Mouse (Mus musculus) MEL (cell line): ENCODE results near the gene Onecut3. TPM values are rescaled to one million over a fixed set of nuclear protein-coding genes. Genes with fewer than 3 reads are reported as not detected.

ENCODE experiments used
- DNase-seq: peaks from one replicate; pipeline ENCODE4 v3.0.0; 2011; ENCODE audit warnings: low read depth, low spot score
- H3K27ac ChIP-seq: 2 replicates; pipeline ENCODE4 v1.5.1; 2012; ENCODE audit warnings: low read depth, mild to moderate bottlenecking, control low read depth, low read length, moderate library complexity; ENCODE audit not compliant: control insufficient read depth
- H3K27me3 ChIP-seq, 2 experiments: fragments of 150-350 bp in 1 of 2; sonication (generic) in 1 of 2; 2 replicates each; pipeline ENCODE4 v1.6.1; 2012; ENCODE audit warnings: low read length in 2 of 2, mild to moderate bottlenecking in 2 of 2, improper control_type of control experiment in 1 of 2, moderate library complexity in 1 of 2; ENCODE audit not compliant: insufficient read depth in 2 of 2, control insufficient read depth in 1 of 2
- H3K36me3 ChIP-seq, 2 experiments: 2 replicates each; pipeline ENCODE4 v1.6.1; 2012 to 2014; ENCODE audit warnings: low read length in 2 of 2, improper control_type of control experiment in 1 of 2, inconsistent platforms in 1 of 2, mild to moderate bottlenecking in 1 of 2; ENCODE audit not compliant: insufficient read depth in 2 of 2, control insufficient read depth in 1 of 2
- H3K4me1 ChIP-seq, 2 experiments: fragments of 150-350 bp in 1 of 2; sonication (generic) in 1 of 2; 2 replicates each; pipeline ENCODE4 v1.6.1; 2012; ENCODE audit warnings: low read length in 2 of 2, improper control_type of control experiment in 1 of 2, mild to moderate bottlenecking in 1 of 2; ENCODE audit not compliant: insufficient read depth in 2 of 2, control insufficient read depth in 1 of 2
- H3K4me3 ChIP-seq, 2 experiments: fragments of 150-350 bp in 1 of 2; sonication (generic) in 1 of 2; 2 replicates each; pipeline ENCODE4 v1.5.1; 2012; ENCODE audit warnings: low read depth in 2 of 2, low read length in 2 of 2, mild to moderate bottlenecking in 2 of 2, moderate library complexity in 2 of 2, control low read depth in 1 of 2, improper control_type of control experiment in 1 of 2; ENCODE audit not compliant: control insufficient read depth in 1 of 2, insufficient read depth in 1 of 2
- H3K79me2 ChIP-seq: 2 replicates; pipeline ENCODE4 v1.6.1; 2012; ENCODE audit warnings: mild to moderate bottlenecking, low read length, moderate library complexity; ENCODE audit not compliant: control insufficient read depth, poor library complexity, insufficient read depth
- H3K9ac ChIP-seq: 2 replicates; pipeline ENCODE4 v1.6.1; 2012; ENCODE audit warnings: low read depth, mild to moderate bottlenecking, control low read depth, low read length, moderate library complexity; ENCODE audit not compliant: control insufficient read depth, poor library complexity, severe bottlenecking
- H3K9me3 ChIP-seq: fragments of 150-350 bp; sonication (generic); replicated peaks from 2 replicates; pipeline ENCODE4 v1.6.1; 2012; ENCODE audit warnings: mild to moderate bottlenecking, low read length, improper control_type of control experiment, moderate library complexity; ENCODE audit not compliant: insufficient read depth
- CHD1 ChIP-seq: IDR thresholded peaks from 2 replicates; pipeline ENCODE4 v1.6.1; 2012; ENCODE audit warnings: low read depth, mild to moderate bottlenecking, inconsistent platforms, low read length, improper control_type of control experiment
- CHD2 ChIP-seq: IDR thresholded peaks from 2 replicates; pipeline ENCODE4 v1.6.1; 2011; ENCODE audit warnings: low read length, improper control_type of control experiment
- CTCF ChIP-seq, 3 experiments: IDR thresholded peaks in 2 of 3; conservative IDR thresholded peaks in 1 of 3; 2 replicates each; pipeline ENCODE4 v1.5.1; 2011 to 2012; ENCODE audit warnings: low read length in 3 of 3, low read depth in 2 of 3, mild to moderate bottlenecking in 2 of 3, improper control_type of control experiment in 1 of 3, inconsistent platforms in 1 of 3, mixed read lengths in 1 of 3, moderate library complexity in 1 of 3; ENCODE audit not compliant: control insufficient read depth in 1 of 3, insufficient read depth in 1 of 3, poor library complexity in 1 of 3, severe bottlenecking in 1 of 3
- E2F4 ChIP-seq: IDR thresholded peaks from 2 replicates; pipeline ENCODE4 v1.6.1; 2011; ENCODE audit warnings: low read depth, low read length, improper control_type of control experiment, borderline replicate concordance
- HCFC1 ChIP-seq: IDR thresholded peaks from 2 replicates; pipeline ENCODE4 v1.6.1; 2012; ENCODE audit warnings: low read depth, mild to moderate bottlenecking, inconsistent platforms, low read length, improper control_type of control experiment, moderate library complexity
- JUND ChIP-seq: IDR thresholded peaks from 2 replicates; pipeline ENCODE4 v1.6.1; 2011; ENCODE audit warnings: low read depth, mild to moderate bottlenecking, improper control_type of control experiment, low read length
- MAZ ChIP-seq: IDR thresholded peaks from 2 replicates; pipeline ENCODE4 v1.6.1; 2012; ENCODE audit warnings: low read depth, mild to moderate bottlenecking, inconsistent platforms, low read length, improper control_type of control experiment
- MEF2A ChIP-seq: IDR thresholded peaks from 2 replicates; pipeline ENCODE4 v1.6.1; 2014; ENCODE audit warnings: low read depth, mild to moderate bottlenecking, inconsistent platforms, low read length, improper control_type of control experiment; ENCODE audit not compliant: poor library complexity, insufficient replicate concordance, severe bottlenecking; ENCODE audit errors: extremely low read depth
- MXI1 ChIP-seq: IDR thresholded peaks from 2 replicates; pipeline ENCODE4 v1.6.1; 2011; ENCODE audit warnings: mild to moderate bottlenecking, low read depth, low read length, improper control_type of control experiment
- MYB ChIP-seq: IDR thresholded peaks from 2 replicates; pipeline ENCODE4 v1.6.1; 2011; ENCODE audit warnings: mild to moderate bottlenecking, low read depth, low read length, improper control_type of control experiment
- NRF1 ChIP-seq: IDR thresholded peaks from 2 replicates; pipeline ENCODE4 v1.6.1; 2014; ENCODE audit warnings: low read depth, mild to moderate bottlenecking, inconsistent platforms, low read length, improper control_type of control experiment, moderate library complexity; ENCODE audit not compliant: poor library complexity, insufficient read depth, severe bottlenecking
- POLR2A ChIP-seq, 2 experiments: IDR thresholded peaks; 2 replicates each; pipeline ENCODE4 v1.6.1; 2011 to 2012; ENCODE audit warnings: low read length in 2 of 2, mild to moderate bottlenecking in 2 of 2, control low read depth in 1 of 2, improper control_type of control experiment in 1 of 2, low read depth in 1 of 2, moderate library complexity in 1 of 2; ENCODE audit not compliant: control insufficient read depth in 1 of 2, insufficient read depth in 1 of 2, poor library complexity in 1 of 2
- POLR2AphosphoS5 ChIP-seq: IDR thresholded peaks from 2 replicates; pipeline ENCODE4 v1.6.1; 2012; ENCODE audit warnings: low read depth, borderline replicate concordance, mild to moderate bottlenecking, inconsistent platforms, low read length, moderate library complexity, mixed read lengths
- RAD21 ChIP-seq: IDR thresholded peaks from 2 replicates; pipeline ENCODE4 v1.6.1; 2011; ENCODE audit warnings: mild to moderate bottlenecking, low read depth, low read length, improper control_type of control experiment
- RCOR1 ChIP-seq: IDR thresholded peaks from 2 replicates; pipeline ENCODE4 v1.6.1; 2012; ENCODE audit warnings: low read depth, mild to moderate bottlenecking, inconsistent platforms, low read length, improper control_type of control experiment
- SMC3 ChIP-seq: IDR thresholded peaks from 2 replicates; pipeline ENCODE4 v1.6.1; 2011; ENCODE audit warnings: low read depth, low read length, improper control_type of control experiment
- TAL1 ChIP-seq: IDR thresholded peaks from 2 replicates; pipeline ENCODE4 v1.6.1; 2012; ENCODE audit warnings: mild to moderate bottlenecking, inconsistent platforms, low read length, moderate library complexity, mixed read lengths
- ZC3H11A ChIP-seq: IDR thresholded peaks from 2 replicates; pipeline ENCODE4 v1.6.1; 2012; ENCODE audit warnings: low read depth, mild to moderate bottlenecking, inconsistent platforms, low read length, improper control_type of control experiment
- ZKSCAN1 ChIP-seq: IDR thresholded peaks from 2 replicates; pipeline ENCODE4 v1.6.1; 2012; ENCODE audit warnings: low read depth, mild to moderate bottlenecking, inconsistent platforms, low read length, improper control_type of control experiment, moderate library complexity
- ZMIZ1 ChIP-seq: IDR thresholded peaks from 2 replicates; pipeline ENCODE4 v1.6.1; 2012; ENCODE audit warnings: low read depth, mild to moderate bottlenecking, inconsistent platforms, low read length, improper control_type of control experiment, moderate library complexity
- ZNF384 ChIP-seq: IDR thresholded peaks from 2 replicates; pipeline ENCODE4 v1.6.1; 2012; ENCODE audit warnings: low read depth, mild to moderate bottlenecking, inconsistent platforms, low read length, improper control_type of control experiment
- polyA plus RNA-seq, 2 experiments: library from polyadenylated mRNA; stranded (reverse) in 1 of 2; unstranded in 1 of 2; fragments of >175 nt in 1 of 2; fragments of >200 nt in 1 of 2; gene quantifications; 2 replicates each; pipeline versions ENCODE4 v1.2.1 to v1.2.4; 2012; ENCODE audit warnings: low replicate concordance in 2 of 2, low read depth in 1 of 2; ENCODE audit not compliant: insufficient read length in 2 of 2, insufficient read depth in 1 of 2, missing spikeins in 1 of 2
- total RNA-seq: library from RNA; depleted of rRNA; stranded (reverse); fragments of 300-350 nt; gene quantifications from 2 replicates; pipeline ENCODE4 v1.2.3, GENCODE M21; 2012

Gene Onecut3
- total and polyA plus RNA-seq, 3 experiments = not detected

DNA sequence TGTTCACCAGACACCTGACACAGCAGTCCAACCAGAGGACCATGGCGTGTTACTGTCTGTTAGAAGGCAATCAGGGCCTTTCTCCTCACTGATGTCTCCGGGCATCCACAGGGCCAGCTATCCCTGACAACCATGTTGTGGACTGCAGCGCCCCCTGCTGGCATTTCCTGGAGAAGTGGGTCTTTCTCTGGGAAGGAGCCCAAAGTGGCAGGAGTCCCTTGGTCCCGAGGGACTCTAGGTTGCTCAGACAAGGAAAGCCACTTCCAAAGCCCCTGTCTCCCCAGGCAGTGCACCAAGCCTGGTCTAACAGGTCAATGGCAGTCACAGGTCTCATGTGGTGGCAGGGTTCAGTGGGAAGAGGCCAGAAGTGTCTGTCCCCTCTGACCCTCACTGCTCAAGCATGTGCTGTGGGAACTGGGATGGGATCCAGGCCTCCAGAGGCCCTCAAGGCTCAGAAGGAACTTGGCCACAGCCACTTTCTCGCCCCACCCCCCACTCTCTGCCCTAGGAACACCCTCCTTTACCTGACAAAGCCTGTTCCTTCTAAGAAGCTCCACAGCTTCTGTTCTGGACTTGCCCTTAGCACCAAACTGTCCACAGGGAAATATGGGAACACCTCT is 62.8 kb downstream of the Onecut3 start:
- no peaks in the 10 kb centered on the region for H3K27me3 ChIP-seq
- H3K79me2 ChIP-seq = peaks cover 69% of the 10 kb centered on the region
- H3K4me3 ChIP-seq = no peak overlapping the region
- peaks cover 3 to 29% of the 10 kb centered on the region in 2 experiments for H3K4me1 ChIP-seq
- no peaks in the 10 kb centered on the region for H3K9me3 ChIP-seq
- DNase-seq = peak; percentile 66
- TF ChIP-seq MAZ (no peak), CTCF (IDR thresholded peaks at IDR 0.05 in 2 of 3, conservative IDR thresholded peaks at IDR 0.05 in 1 of 3; ENCODE audit: control insufficient read depth in 1 of 3, insufficient read depth in 1 of 3, low read depth in 2 of 3, low read length in 3 of 3, poor library complexity in 1 of 3, severe bottlenecking in 1 of 3) (peak; percentile 78 to 91 (median 79)), RAD21 (peak; percentile 50), ZC3H11A (peak; percentile 34; the same call in 1 of the 2 replicates), SMC3 (peak; percentile 38)
- peaks cover 3 to 21% of the 10 kb centered on the region in 2 experiments; a peak in 3 of 4 replicates for H3K36me3 ChIP-seq
- H3K27ac ChIP-seq = no peak overlapping the region
- no peak overlapping the region for H3K9ac ChIP-seq

DNA sequence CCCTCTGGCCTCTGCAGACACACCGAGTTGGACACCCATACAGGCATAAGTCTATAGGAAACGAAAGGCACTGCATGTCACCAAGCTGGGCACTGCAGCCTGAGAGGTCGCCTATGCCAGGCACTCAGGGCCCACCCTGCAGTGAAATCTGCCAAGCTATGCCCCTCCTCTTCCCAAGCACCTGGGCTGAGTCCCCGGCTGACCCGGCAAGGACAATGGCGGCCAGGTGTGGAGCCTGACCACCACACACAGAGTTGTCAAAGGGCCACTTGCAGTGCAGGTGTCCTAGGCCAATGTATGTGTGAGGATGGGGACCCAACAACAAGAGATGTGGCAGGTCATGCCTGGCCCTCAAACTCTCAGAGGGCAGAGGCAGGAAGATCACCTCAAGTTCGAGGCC is 64.8 kb downstream of the Onecut3 start:
- no peak overlapping the region for H3K9ac ChIP-seq
- H3K4me1 ChIP-seq = peaks cover 0 to 14% of the 10 kb centered on the region in 2 experiments; a peak in 3 of 4 replicates

GRCm38 (mm10) chr10:80560621-80561020 is 66.0 kb downstream of the Onecut3 start:
- no peaks in the 10 kb centered on the region for H3K9me3 ChIP-seq
- peaks cover 51% of the 10 kb centered on the region for H3K79me2 ChIP-seq
- no peak for TF ChIP-seq POLR2A (IDR thresholded peaks at IDR 0.05; ENCODE audit: control insufficient read depth in 1 of 2, insufficient read depth in 1 of 2, low read depth in 1 of 2, low read length in 2 of 2, poor library complexity in 1 of 2)
- no peak for TF ChIP-seq SMC3
- no peak for TF ChIP-seq JUND
- no peak for TF ChIP-seq RAD21
- no peak for TF ChIP-seq E2F4
- TF ChIP-seq ZMIZ1 = no peak
- TF ChIP-seq CHD1 = no peak
- no peak for TF ChIP-seq MYB
- no peak for TF ChIP-seq ZNF384
- H3K9ac ChIP-seq = peak overlapping the region; percentile 96
- H3K4me3 ChIP-seq = peak overlapping the region; percentile 67 to 97
- no peaks in the 10 kb centered on the region for H3K27me3 ChIP-seq
- H3K27ac ChIP-seq = peak overlapping the region; percentile 97
- peaks cover 0 to 10% of the 10 kb centered on the region in 2 experiments; a peak in 2 of 4 replicates for H3K36me3 ChIP-seq
- peaks cover 0 to 10% of the 10 kb centered on the region in 2 experiments; a peak in 2 of 4 replicates for H3K4me1 ChIP-seq
- no peak for DNase-seq

More for the DNA sequence above, 64.8 kb downstream of the Onecut3 start:
- no peak for DNase-seq
- no peaks in the 10 kb centered on the region for H3K27me3 ChIP-seq
- H3K27ac ChIP-seq = no peak overlapping the region
- H3K36me3 ChIP-seq = peaks cover 3 to 13% of the 10 kb centered on the region in 2 experiments; a peak in 2 of 4 replicates
- H3K9me3 ChIP-seq = no peaks in the 10 kb centered on the region
- TF ChIP-seq POLR2A (IDR thresholded peaks at IDR 0.05; ENCODE audit: control insufficient read depth in 1 of 2, insufficient read depth in 1 of 2, low read depth in 1 of 2, low read length in 2 of 2, poor library complexity in 1 of 2) (no peak), HCFC1 (no peak), CHD2 (no peak), MYB (no peak), POLR2AphosphoS5 (no peak), ZKSCAN1 (no peak), MEF2A (no peak), NRF1 (no peak), MXI1 (no peak), RCOR1 (no peak), TAL1 (no peak)
- H3K4me3 ChIP-seq = no peak overlapping the region
- peaks cover 56% of the 10 kb centered on the region for H3K79me2 ChIP-seq
